Mouse (Mus musculus): ENCODE data around the gene Aym1.

GRCm38 (mm10) chr5:113334621-113335530 lies 22.2 kb upstream of the Aym1 start:
- TF ChIP-seq POLR2A (IDR thresholded peaks at IDR 0.05; ENCODE audit: extremely low read depth, insufficient read depth, low read length) = no peak
- TF ChIP-seq CTCF (IDR thresholded peaks at IDR 0.05; ENCODE audit: extremely low read depth, insufficient read depth, low read length) = no peak

Data from cortical plate, adult 2 months (tissue).